Mouse (Mus musculus): ENCODE measurements around the gene Kdm2a. TPM values are rescaled to one million over a fixed set of nuclear protein-coding genes. Genes with fewer than 3 reads are reported as not detected.

The Kdm2a gene
- 10 to 100 TPM; 71.2 to 80.9 TPM for total RNA-seq (2021)

- intact Hi-C loops (cut with DNase I) = no loop called here
- DNase-seq = peak; percentile 19
These were observed at the start of gene Kdm2a for GRCm38 (mm10) chr19:4397798-4398629. TSS of gene Kdm2a (minus strand) at chr19:4398285.

DNA sequence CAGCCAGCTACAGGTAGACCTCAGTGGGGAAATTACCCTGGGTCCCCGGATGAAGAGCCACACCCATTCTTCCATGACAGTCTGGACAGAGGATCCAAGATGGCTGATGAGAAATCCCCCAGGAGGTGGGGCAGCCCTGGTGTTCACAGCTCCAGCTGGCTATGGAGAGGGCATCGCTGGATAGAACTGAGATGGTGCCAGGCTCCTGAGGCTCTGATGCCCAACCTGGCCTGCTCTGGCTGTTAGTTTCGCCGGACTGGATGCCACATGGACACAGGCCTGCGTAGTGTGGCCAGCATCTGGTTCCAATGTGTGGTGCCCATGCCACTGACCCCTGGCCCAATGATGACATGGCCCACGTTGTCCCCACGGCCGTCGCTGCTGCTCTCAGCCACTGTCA lies 49.4 kb upstream of the Kdm2a start:
- intact Hi-C loops (cut with DNase I) = loop anchor here (10.0 kb wide), 2 partner anchors 113 to 193 kb away; no protein-coding TSS in a partner anchor
- peak; percentile 32 for DNase-seq

- intact Hi-C loops (cut with DNase I) = loop anchor here (10.0 kb wide), 2 partner anchors 112 to 192 kb away; no protein-coding TSS in a partner anchor
- peak; percentile 35 for DNase-seq
These were observed 48.8 kb upstream of the Kdm2a start for GRCm38 (mm10) chr19:4446661-4447420.

- peak; percentile 72 for DNase-seq
- intact Hi-C loops (cut with DNase I) = loop anchor here (10.0 kb wide), 2 partner anchors 108 to 188 kb away; no protein-coding TSS in a partner anchor
These were observed 44.3 kb upstream of the Kdm2a start for GRCm38 (mm10) chr19:4442408-4442807.

DNA sequence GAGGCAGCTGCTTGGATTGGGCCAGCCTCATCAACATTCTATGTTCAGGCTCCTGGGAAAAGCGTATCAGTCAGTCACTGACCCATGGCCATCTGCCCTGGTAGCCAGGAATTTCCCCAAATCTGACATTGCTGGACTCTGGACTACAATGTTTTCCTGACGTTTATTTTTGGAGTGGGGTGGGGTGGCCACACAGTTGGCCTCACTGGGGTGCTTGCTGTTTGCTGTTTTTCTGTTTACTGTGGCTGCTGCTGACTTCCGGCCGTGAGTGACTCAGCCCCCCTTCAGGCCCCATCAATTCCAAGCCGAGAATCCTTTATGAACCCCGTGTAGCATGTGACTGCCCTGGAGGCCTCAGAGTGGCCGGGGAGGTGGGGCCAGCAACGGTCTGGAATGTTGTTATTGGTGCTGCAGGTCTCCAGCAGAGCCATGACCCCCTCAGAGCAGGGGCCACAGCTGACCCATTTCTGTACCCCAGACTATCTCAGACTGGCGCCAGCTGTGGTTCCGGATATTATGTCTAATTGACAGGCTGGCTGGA lies 43.6 kb upstream of the Kdm2a start:
- intact Hi-C loops (cut with DNase I) = loop anchor here (10.0 kb wide), 2 partner anchors 107 to 187 kb away; no protein-coding TSS in a partner anchor
- DNase-seq = no peak

DNA sequence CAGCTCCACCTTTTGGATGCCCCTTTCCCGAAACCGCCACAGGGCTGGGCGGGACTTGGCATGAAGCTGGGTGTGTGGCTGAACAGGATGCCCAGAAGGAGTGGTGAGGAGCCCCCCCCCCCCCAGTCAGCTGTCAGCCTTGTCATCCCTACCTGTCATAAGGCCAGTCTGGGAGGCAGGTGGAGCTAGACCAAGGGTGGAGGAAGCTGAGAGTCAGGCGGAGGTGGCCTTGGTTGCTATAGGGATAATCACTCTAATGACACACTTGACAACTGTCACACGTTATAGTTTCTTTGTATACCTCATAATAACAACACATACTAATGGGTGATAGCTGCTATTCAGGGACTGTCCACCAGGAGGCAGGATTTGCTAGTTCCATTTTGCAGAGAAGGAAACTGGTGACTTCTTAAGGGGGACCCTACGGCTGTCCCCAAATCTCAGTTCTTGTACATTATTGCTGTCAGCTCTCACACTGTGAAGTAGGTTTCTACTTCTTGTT lies 43.1 kb upstream of the Kdm2a start:
- peak; percentile 47 for DNase-seq
- intact Hi-C loops (cut with DNase I) = loop anchor here (10.0 kb wide), 2 partner anchors 106 to 186 kb away; no protein-coding TSS in a partner anchor

- intact Hi-C loops (cut with DNase I) = loop anchor here (10.0 kb wide), 2 partner anchors 105 to 185 kb away; no protein-coding TSS in a partner anchor
- no peak for DNase-seq
These were observed 42.1 kb upstream of the Kdm2a start for GRCm38 (mm10) chr19:4440222-4440621.

GRCm38 (mm10) chr19:4439161-4439801 lies 41.2 kb upstream of the Kdm2a start, which contains the start of gene Rhod:
TSS of gene Rhod (minus strand) at chr19:4439432.
- no peak for DNase-seq
- intact Hi-C loops (cut with DNase I) = no loop called here

DNA sequence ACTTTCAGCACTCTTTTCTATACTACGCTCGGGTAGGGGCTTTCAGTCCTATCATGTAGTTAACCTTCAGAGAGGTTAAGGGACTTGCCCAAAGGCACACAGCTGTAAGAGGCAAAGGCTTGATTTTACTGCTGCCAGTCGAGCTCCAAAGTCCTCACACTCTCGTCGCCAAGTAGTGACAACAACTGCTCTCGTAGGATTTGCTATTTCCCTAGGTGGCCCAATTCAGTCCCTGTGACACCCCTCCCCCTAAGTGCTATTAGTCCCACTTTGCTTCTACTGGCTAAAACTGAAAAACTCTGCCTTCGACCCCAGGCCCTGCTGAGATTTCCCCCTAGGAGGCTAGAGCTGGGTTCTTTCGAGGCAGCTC lies 40.7 kb upstream of the Kdm2a start:
- DNase-seq = no peak
- intact Hi-C loops (cut with DNase I) = no loop called here

DNA sequence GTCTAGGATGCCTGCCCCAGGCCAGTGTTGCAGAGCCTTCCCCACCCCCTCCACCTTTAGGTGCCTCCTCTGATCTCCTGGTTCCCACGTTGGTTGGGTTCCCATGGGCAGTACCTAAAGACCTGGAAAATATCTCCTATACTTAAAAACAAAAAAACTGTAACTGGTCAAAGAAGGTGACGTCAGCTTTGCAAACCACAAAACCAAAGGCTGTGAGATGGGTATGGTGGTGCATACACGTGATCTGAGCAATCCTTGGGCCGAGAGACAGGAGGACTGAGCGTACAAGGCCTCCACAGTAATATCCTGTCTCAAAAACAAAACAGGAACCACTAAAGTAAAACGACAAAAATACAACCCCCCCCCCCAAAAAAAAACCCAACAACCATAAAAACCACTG lies 39.8 kb upstream of the Kdm2a start:
- no peak for DNase-seq
- intact Hi-C loops (cut with DNase I) = no loop called here

GRCm38 (mm10) chr19:4436254-4436653 lies 38.2 kb upstream of the Kdm2a start:
- no peak for DNase-seq
- intact Hi-C loops (cut with DNase I) = no loop called here

DNA sequence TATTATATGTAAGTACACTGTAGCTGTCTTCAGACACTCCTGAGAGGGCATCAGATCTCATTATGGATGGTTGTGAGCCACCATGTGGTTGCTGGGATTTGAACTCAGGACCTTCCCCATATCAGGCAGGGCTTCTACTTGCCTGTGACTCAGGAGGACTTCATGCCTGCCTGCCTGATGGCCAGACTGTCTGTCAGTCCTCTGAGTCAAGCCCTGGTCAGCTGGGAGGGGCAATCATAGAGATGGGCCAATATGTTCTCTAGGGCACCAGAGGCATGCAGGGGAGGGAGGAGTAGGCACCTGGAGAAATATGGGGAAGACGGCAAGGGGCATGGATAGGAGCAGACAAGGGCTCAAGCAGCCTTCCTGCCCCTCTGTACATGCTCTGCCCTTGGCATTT lies 36.9 kb upstream of the Kdm2a start:
- no peak for DNase-seq
- intact Hi-C loops (cut with DNase I) = no loop called here

DNA sequence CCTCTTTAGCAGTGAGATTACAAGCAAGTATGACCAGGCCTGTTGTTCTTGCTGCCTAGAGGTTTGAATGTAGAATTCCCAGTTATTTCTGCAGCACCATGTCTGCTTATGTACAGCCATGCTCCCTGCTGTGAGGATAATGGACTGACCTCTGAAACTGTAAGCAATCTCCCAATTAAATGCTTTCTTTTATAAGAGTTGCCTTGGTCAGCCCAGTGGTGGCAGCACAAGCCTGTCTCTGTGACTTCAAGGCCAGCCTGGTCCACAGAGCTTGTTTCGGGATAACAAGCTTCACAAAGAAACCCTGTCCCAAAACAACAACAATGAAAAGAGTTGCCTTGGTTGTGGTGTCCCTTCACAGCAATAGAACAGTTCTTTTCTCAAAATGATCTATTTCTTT lies 35.7 kb upstream of the Kdm2a start:
- intact Hi-C loops (cut with DNase I) = no loop called here
- DNase-seq = no peak

DNA sequence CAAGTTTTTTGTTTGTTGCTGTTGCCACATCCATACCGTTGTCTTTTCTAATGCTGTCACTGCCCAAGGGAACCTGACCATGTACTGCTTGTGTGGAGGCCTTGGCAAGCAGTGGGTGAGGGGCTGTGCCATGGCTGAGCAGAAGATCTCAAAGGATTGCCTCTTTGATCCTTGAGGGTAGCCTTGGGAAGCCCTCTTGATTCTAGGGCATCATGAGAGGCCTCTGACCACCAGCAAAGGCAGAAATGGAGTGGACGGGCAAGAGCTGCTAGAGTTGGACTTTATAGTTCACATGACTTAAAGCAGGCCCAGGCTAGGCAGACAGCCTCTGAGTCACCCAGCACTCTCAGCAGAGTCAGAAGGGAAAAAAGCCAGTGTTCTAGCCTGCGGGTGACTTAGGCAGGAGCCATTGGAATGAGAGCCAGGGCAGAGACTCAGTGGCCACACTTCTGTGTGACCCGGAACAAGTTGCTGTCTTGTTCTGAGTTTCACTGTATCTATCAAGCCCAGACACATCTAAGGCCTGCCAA lies 32.1 kb upstream of the Kdm2a start:
- DNase-seq = no peak
- intact Hi-C loops (cut with DNase I) = no loop called here

DNA sequence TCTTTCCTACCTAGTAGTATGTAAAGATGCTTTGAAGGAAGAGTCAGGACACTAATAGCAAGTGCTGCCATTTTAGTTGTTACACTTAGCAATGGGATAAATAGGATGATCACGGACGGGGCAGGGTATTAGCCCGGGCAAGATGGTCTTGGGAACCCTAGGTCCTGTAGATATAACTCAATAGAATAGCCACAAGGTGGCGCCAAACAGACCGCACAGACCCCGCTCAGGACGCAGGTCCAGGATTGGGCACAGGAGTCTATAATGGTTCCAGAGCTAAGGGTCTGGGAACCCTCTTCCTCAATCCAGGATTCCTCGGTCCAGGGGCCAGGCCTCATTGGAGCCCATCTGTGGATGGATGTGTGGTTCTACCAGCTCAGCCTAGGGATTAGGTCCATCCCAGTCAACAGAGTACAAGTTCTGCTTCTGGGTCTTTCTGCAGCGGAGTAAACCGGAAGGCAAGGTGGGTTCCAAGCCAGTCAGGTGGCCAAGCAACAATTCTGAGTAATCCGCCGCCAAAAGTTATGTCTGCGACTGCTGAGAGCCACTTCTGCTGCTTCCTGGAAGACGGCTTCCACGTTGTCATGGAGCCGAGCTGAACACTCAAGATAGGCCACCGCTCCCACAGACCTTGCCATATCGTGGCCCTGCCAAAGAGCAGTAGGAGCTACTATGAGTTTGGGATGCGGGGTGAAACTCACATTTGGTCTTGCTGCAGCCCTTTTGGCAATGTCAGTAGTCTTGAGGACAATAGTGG lies 27.7 kb upstream of the Kdm2a start:
- DNase-seq = no peak
- intact Hi-C loops (cut with DNase I) = no loop called here

DNA sequence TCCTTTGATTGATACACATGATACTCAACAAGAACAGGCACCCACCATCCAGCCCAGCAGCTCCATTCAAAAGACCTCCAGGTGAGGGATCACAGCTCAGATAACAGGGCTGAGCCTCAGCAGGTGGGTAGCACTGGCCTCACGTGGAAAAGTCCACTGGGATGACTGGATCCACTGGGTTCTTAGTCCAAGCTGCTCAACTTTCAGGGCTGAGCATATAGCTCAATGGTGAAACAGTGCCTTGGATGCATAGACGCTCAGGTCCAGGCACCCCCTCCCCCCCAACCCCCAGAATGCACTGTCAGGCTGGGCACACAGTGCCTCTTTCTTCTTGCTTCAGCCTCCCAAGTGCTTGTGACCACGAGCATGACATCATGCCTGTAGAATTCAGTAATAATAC lies 24.9 kb upstream of the Kdm2a start:
- intact Hi-C loops (cut with DNase I) = no loop called here

DNA sequence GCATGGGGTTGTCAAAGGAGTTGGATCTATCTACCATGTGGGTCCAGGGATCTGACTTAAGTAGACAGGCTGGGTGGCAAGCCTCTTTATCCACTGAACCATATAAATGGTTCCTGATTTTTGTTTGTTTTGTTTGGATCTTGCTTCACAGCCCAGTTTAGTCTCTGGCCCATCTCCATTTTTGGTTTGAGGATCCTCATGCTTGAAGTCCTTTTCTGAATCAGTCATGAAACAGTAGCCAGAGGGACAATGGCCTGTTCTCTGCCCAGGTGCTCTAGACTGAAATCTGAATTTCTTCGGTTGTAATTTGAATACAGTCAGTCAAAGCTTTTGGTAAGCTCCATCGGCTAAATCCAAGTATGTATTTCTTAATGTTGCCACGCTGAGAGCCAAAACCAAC lies 24.5 kb upstream of the Kdm2a start:
- no peak for DNase-seq
- intact Hi-C loops (cut with DNase I) = no loop called here

More for the DNA sequence above, 24.9 kb upstream of the Kdm2a start:
- no peak for DNase-seq

- peak; percentile 80 for DNase-seq
- intact Hi-C loops (cut with DNase I) = no loop called here
These were observed 22.2 kb upstream of the Kdm2a start for GRCm38 (mm10) chr19:4420153-4420910.

- DNase-seq = no peak
- intact Hi-C loops (cut with DNase I) = no loop called here
These were observed 21.6 kb upstream of the Kdm2a start for GRCm38 (mm10) chr19:4419711-4420110.
